Mouse (Mus musculus): ENCODE results near the gene Srrm3. TPM values are rescaled to one million over a fixed set of nuclear protein-coding genes. Genes with fewer than 3 reads are reported as not detected.

The Srrm3 gene
- polyA plus RNA-seq, 1 experiment from 2014 or later = 0.91 TPM

DNA sequence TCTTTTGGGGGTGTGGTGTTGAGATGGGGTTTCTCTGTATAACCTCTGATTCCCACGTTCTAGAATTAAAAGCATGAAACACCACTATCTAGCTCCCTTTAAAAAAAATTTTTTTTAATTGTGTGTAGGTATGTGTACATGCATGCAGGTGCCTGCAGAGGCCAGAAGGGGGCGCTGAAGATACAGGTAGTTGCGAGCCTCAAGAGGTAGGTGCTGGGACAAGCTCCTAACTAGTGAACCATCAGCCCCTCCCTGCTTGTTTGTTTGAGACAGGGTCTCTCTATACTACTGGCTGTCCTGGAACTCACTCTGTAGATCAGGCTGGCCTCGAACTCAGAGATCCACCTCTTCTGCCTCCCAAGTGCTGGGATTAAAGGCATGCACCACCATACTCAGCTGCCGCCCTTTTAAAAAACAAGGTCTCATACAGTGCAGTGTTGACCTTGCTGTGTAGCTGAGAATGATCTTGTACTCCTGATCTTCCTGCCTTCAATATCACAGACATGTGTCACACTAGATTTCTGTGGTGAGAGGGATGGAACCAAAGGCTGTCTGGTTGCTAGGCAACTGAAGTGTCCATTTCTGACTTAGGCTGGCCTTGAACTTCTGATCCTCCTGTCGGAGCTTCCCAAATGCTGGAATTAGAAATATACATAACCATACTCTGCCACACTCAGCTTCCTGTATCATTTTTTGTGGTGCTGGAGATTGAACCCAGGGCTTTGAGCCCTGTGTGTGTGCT is 94.8 kb downstream of the Srrm3 start:
- Histone ChIP-seq H3K9me3 (ENCODE audit: control insufficient read depth) (no peaks in the 10 kb centered on the region), H3K4me2 (replicated peaks; ENCODE audit: low read depth) (no peak overlapping the region), H3K9ac (ENCODE audit: low read depth, low read length) (no peak overlapping the region), H3K27me3 (replicated peaks; ENCODE audit: control insufficient read depth, insufficient read depth, low read length) (no peaks in the 10 kb centered on the region), H3K36me3 (ENCODE audit: control insufficient read depth, insufficient read depth) (no peaks in the 10 kb centered on the region), H3K4me3 (ENCODE audit: low read depth, low read length) (no peak overlapping the region), H3K27ac (ENCODE audit: low read depth, low read length) (no peak overlapping the region), H3K4me1 (replicated peaks; ENCODE audit: control insufficient read depth, insufficient read depth, low read length) (no peaks in the 10 kb centered on the region)
- TF ChIP-seq CTCF (IDR thresholded peaks at IDR 0.05; ENCODE audit: low read depth) = peak; percentile 49
- 63% methylated on average over 6 of the region's 6 CpGs for WGBS
- ATAC-seq = no peak

DNA sequence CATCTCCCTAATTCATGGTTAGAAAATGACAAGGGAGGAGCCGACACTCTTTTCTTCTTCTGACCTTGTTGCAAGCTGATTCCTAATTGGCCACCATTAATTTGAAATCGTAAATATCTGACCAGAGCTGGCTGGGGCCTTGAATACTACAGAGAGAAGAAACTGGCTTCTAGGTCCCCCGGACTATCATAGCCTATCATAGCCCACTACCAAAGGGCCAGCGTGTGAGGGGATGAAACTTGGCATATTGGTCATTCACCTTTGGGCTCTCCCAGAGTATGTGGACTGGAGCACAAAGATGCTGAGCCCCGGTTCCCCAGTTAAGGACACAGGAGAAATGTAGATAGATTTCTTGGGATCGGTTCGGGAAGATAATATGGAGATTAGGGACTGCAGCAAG is 96.4 kb downstream of the Srrm3 start:
- Histone ChIP-seq H3K9me3 (ENCODE audit: control insufficient read depth) (no peaks in the 10 kb centered on the region), H3K36me3 (ENCODE audit: control insufficient read depth, insufficient read depth) (no peaks in the 10 kb centered on the region; the same call in 1 of the 2 replicates), H3K4me3 (ENCODE audit: low read depth, low read length) (peak overlapping the region; percentile 36), H3K4me2 (replicated peaks; ENCODE audit: low read depth) (peak overlapping the region; percentile 75), H3K27ac (ENCODE audit: low read depth, low read length) (no peak overlapping the region), H3K27me3 (replicated peaks; ENCODE audit: control insufficient read depth, insufficient read depth, low read length) (no peaks in the 10 kb centered on the region), H3K9ac (ENCODE audit: low read depth, low read length) (no peak overlapping the region), H3K4me1 (replicated peaks; ENCODE audit: control insufficient read depth, insufficient read depth, low read length) (no peaks in the 10 kb centered on the region)
- TF ChIP-seq CTCF (IDR thresholded peaks at IDR 0.05; ENCODE audit: low read depth) = no peak
- WGBS = 28% methylated on average over 7 of the region's 7 CpGs
- ATAC-seq = no peak

DNA sequence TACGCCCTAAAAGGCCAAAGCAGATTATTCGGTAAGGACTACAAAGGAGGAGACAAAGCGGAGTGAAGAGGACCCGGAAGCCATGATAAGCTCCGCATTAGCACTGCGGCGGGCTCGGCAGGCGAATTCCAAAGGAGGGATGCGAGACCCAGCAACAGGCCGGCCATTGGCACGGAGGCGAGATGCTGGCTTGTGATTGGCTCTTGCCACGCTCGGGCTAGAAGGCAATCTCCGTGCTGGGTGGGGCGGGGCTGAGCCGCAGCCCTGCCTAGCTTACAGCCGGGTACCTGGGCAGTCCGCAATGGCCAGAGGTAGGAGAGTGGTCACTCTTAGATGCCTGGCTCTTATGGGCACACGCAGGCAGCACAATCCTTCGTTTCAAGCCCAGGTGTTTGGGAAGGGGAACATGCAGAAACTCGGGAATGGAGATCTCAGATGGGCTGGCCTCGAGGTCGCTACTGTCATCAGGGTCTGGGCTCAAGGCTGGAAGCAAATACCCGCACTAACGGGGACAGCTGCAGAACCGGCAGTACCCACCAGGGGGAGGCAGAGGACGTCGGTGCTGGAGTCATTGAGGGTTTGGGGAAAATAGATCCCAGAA is 97.0 kb downstream of the Srrm3 start:
- peak overlapping the region; percentile 31; the same call in 1 of the 2 replicates for H3K9ac ChIP-seq (ENCODE audit: low read depth, low read length)
- TF ChIP-seq CTCF (IDR thresholded peaks at IDR 0.05; ENCODE audit: low read depth) = peak; percentile 97

DNA sequence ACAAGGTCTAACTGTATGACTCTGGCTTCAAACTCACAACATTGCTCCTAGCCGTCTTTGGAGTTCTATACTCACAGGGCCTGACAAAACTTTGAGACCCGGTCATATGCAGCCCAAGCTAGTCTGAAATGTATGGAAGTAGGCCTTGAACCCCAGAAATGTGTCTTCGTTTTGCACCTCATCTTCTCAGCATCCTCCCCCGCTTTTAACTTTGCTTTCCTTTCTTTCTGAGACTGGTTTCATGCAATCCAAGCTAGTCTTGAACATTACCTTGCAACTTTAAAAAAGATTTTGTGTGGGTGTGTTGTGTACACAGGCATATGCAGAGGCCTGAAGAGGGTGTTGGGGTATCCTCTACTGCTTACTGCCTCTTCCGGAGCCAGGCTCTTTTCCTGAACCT is 97.6 kb downstream of the Srrm3 start:
- H3K27me3 ChIP-seq (replicated peaks; ENCODE audit: control insufficient read depth, insufficient read depth, low read length) = no peaks in the 10 kb centered on the region
- ATAC-seq = no peak
- no peaks in the 10 kb centered on the region for H3K4me1 ChIP-seq (replicated peaks; ENCODE audit: control insufficient read depth, insufficient read depth, low read length)
- H3K9me3 ChIP-seq (ENCODE audit: control insufficient read depth) = no peaks in the 10 kb centered on the region
- H3K36me3 ChIP-seq (ENCODE audit: control insufficient read depth, insufficient read depth) = peaks cover 4% of the 10 kb centered on the region; the same call in 1 of the 2 replicates
- no peak overlapping the region for H3K9ac ChIP-seq (ENCODE audit: low read depth, low read length)
- H3K27ac ChIP-seq (ENCODE audit: low read depth, low read length) = no peak overlapping the region
- peak overlapping the region; percentile 75 for H3K4me2 ChIP-seq (replicated peaks; ENCODE audit: low read depth)
- WGBS = 64% methylated on average over 5 of the region's 5 CpGs
- no peak for TF ChIP-seq CTCF (IDR thresholded peaks at IDR 0.05; ENCODE audit: low read depth)
- no peak overlapping the region for H3K4me3 ChIP-seq (ENCODE audit: low read depth, low read length)

More for the DNA sequence above, 97.0 kb downstream of the Srrm3 start:
- no peaks in the 10 kb centered on the region for H3K27me3 ChIP-seq (replicated peaks; ENCODE audit: control insufficient read depth, insufficient read depth, low read length)
- H3K36me3 ChIP-seq (ENCODE audit: control insufficient read depth, insufficient read depth) = no peaks in the 10 kb centered on the region; the same call in 1 of the 2 replicates
- H3K4me1 ChIP-seq (replicated peaks; ENCODE audit: control insufficient read depth, insufficient read depth, low read length) = no peaks in the 10 kb centered on the region
- no peak overlapping the region for H3K27ac ChIP-seq (ENCODE audit: low read depth, low read length)
- H3K4me3 ChIP-seq (ENCODE audit: low read depth, low read length) = peak overlapping the region; percentile 36
- H3K9me3 ChIP-seq (ENCODE audit: control insufficient read depth) = no peaks in the 10 kb centered on the region
- peak; percentile 89 for ATAC-seq
- under 1% methylated on average over 30 of the region's 30 CpGs for WGBS
- peak overlapping the region; percentile 75 for H3K4me2 ChIP-seq (replicated peaks; ENCODE audit: low read depth)

DNA sequence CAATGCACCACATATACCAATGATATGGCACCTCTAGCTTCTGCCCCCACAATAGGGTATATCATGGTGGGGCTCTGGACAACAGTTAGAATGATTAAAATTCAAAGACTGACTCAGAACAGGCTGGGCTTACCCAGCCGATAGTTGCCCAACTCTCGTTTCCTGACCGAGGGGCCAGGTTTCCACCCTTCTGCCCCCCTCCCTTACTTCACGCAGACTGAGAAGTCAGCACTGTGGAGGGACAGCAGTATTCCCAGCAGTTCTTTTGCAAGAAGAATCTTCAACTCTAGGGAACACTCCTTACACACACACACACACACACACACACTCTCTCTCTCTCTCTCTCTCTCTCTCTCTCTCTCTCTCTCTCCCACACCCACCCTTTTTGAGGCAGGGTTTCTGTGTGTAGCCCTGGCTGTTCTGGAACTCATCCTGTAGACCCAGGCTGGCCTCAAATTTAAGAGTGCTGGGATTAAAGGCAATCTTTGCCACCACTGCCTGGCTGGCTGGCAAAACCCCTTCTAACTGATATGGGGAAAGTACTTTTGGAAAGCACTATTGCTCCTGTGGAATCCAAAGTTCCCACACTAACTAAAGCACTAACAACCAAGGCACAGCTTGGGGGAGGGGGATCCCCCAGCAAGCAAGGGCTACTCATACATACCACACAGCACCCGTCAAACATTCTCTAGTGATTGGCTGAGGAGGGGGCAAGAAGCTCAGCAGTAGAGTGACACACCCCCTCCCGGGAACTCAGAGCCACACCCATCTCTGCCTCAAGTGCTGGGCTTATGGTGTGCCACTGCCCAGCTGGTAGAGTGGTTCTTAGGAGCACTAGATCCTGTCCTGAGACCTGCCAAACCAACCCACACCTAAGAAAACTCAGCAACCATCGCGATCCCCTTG is 98.9 kb downstream of the Srrm3 start:
- TF ChIP-seq CTCF (IDR thresholded peaks at IDR 0.05; ENCODE audit: low read depth) = no peak
- H3K36me3 ChIP-seq (ENCODE audit: control insufficient read depth, insufficient read depth) = peaks cover 17% of the 10 kb centered on the region
- no peak for ATAC-seq
- no peak overlapping the region for H3K27ac ChIP-seq (ENCODE audit: low read depth, low read length)
- no peaks in the 10 kb centered on the region for H3K27me3 ChIP-seq (replicated peaks; ENCODE audit: control insufficient read depth, insufficient read depth, low read length)
- no peaks in the 10 kb centered on the region for H3K9me3 ChIP-seq (ENCODE audit: control insufficient read depth)
- 60% methylated on average over 8 of the region's 8 CpGs for WGBS
- no peak overlapping the region for H3K9ac ChIP-seq (ENCODE audit: low read depth, low read length)
- H3K4me2 ChIP-seq (replicated peaks; ENCODE audit: low read depth) = no peak overlapping the region
- H3K4me3 ChIP-seq (ENCODE audit: low read depth, low read length) = no peak overlapping the region
- H3K4me1 ChIP-seq (replicated peaks; ENCODE audit: control insufficient read depth, insufficient read depth, low read length) = no peaks in the 10 kb centered on the region

DNA sequence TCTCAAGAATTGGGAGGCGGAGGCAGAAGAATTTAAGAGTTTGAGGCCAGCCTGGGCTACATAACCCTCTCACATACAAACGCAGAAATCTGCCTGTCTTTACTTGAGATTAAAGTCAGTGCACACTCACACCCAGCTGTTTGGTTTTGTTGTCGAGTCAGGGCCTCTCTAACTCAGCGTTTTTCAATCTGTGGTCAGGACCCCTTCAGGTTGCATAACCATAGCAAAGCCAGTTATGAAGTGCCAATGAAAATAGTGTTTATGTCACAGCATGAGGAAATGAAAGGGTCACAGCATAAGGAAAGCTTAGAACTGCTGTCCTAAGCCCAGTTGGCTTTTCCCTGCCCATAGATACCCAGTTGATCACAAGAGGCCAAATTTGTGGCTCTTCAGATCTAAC is 100.2 kb downstream of the Srrm3 start:
- H3K4me3 ChIP-seq (ENCODE audit: low read depth, low read length) = no peak overlapping the region
- no peak overlapping the region for H3K9ac ChIP-seq (ENCODE audit: low read depth, low read length)
- 74% methylated on average over 4 of the region's 4 CpGs for WGBS
- ATAC-seq = no peak
- H3K36me3 ChIP-seq (ENCODE audit: control insufficient read depth, insufficient read depth) = peaks cover 30% of the 10 kb centered on the region
- H3K27ac ChIP-seq (ENCODE audit: low read depth, low read length) = no peak overlapping the region
- no peak overlapping the region for H3K4me2 ChIP-seq (replicated peaks; ENCODE audit: low read depth)
- H3K9me3 ChIP-seq (ENCODE audit: control insufficient read depth) = no peaks in the 10 kb centered on the region
- TF ChIP-seq CTCF (IDR thresholded peaks at IDR 0.05; ENCODE audit: low read depth) = no peak
- no peaks in the 10 kb centered on the region for H3K4me1 ChIP-seq (replicated peaks; ENCODE audit: control insufficient read depth, insufficient read depth, low read length)
- H3K27me3 ChIP-seq (replicated peaks; ENCODE audit: control insufficient read depth, insufficient read depth, low read length) = no peaks in the 10 kb centered on the region

All from intestine, postnatal 0 days (tissue).